Mouse (Mus musculus) heart, embryonic 16.5 days (tissue): ENCODE data around the gene Jak2. TPM values are rescaled to one million over a fixed set of nuclear protein-coding genes. Genes with fewer than 3 reads are reported as not detected.

Source experiments
- ATAC-seq: fragments of 200-750 bp; cut with Nextera tagmentation; replicated peaks from 2 replicates; pipeline ENCODE4 v1.8.0; 2017; ENCODE audit warnings: moderate number of reproducible peaks; ENCODE audit not compliant: insufficient read depth, low FRiP score; ENCODE audit errors: extremely low read depth
- H3K27ac ChIP-seq: fragments of 300-500 bp; sonication (generic); 2 replicates; pipeline ENCODE4 v1.5.1; 2014; ENCODE audit warnings: mild to moderate bottlenecking, low read length, control low read depth, moderate library complexity
- H3K27me3 ChIP-seq: fragments of 300-500 bp; sonication (generic); 2 replicates; pipeline ENCODE4 v1.6.1; 2014; ENCODE audit warnings: low read length, mixed read lengths; ENCODE audit not compliant: control insufficient read depth, insufficient read depth
- H3K36me3 ChIP-seq: fragments of 300-500 bp; sonication (generic); 2 replicates; pipeline ENCODE4 v1.6.1; 2014; ENCODE audit not compliant: control insufficient read depth, insufficient read depth
- H3K4me1 ChIP-seq: fragments of 300-500 bp; sonication (generic); 2 replicates; pipeline ENCODE4 v1.6.1; 2014; ENCODE audit warnings: low read length, mixed read lengths; ENCODE audit not compliant: control insufficient read depth, insufficient read depth
- H3K4me2 ChIP-seq: fragments of 300-500 bp; sonication (generic); 2 replicates; pipeline ENCODE4 v1.6.1; 2014; ENCODE audit warnings: low read depth, mild to moderate bottlenecking, control low read depth, low read length
- H3K4me3 ChIP-seq: fragments of 300-500 bp; sonication (generic); 2 replicates; pipeline ENCODE4 v1.5.1; 2014; ENCODE audit warnings: mild to moderate bottlenecking, control low read depth, low read length
- H3K9ac ChIP-seq: fragments of 300-500 bp; sonication (generic); 2 replicates; pipeline ENCODE4 v1.6.1; 2014; ENCODE audit warnings: low read length, control low read depth
- H3K9me3 ChIP-seq: fragments of 300-500 bp; sonication (generic); replicated peaks from 2 replicates; pipeline ENCODE4 v1.6.1; 2016; ENCODE audit warnings: low read length; ENCODE audit not compliant: control insufficient read depth
- WGBS: fragments of 180-500 bp; shearing (Covaris S2); extraction: QIAGEN DNeasy Blood & Tissue Kit; methylation state at CpG from one replicate; pipeline ENCODE4 v1.1.7; 2014; 5-methylcytosine and 5-hydroxymethylcytosine counted together
- polyA plus RNA-seq: library from polyadenylated mRNA; unstranded; fragments of >200 nt; fragmentation: Nextera tagmentation; extraction: Ambion mirVana; gene quantifications from 2 replicates; pipeline ENCODE4 v1.2.1, GENCODE M21; 2015

Jak2 gene
- polyA plus RNA-seq, 1 experiment from 2014 or later = 5.5 TPM

DNA sequence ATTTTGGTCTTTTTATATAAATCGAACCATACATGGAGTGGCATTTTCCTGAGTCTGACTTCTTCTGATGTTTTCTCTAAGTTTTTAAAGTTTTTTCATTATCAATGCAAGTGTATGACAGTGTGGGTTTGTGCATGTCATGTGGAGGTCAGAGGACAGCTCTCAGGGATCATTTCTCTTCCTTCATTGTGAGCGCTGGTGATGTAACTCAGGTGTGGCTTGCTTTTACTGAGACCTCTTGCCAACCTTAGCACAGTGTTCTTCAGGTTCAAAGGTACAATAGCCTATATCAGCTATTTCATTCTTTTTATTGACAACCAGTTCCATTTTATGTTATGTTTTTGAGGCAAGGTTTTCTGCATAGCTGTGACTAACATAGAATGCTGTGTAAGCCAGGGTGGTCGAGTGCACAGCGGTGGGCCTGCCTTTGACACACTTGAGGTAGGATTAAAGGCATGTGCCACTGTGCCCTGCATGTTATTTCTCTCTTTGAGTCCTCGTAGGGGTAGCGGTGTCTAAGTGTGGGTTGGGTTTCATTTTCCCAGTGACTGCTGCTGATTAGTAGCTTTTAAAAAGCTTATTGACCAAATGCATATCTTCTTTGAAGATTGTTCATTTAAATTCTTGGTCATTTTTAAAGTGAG lies 27.4 kb downstream of the Jak2 start:
- Histone ChIP-seq H3K9ac (no peak overlapping the region), H3K4me3 (no peak overlapping the region), H3K4me2 (no peak overlapping the region), H3K36me3 (peaks cover 18% of the 10 kb centered on the region), H3K27me3 (no peaks in the 10 kb centered on the region), H3K27ac (no peak overlapping the region), H3K4me1 (no peaks in the 10 kb centered on the region), H3K9me3 (no peaks in the 10 kb centered on the region)
- no peak for ATAC-seq
- 83% methylated on average over 6 of the region's 6 CpGs for WGBS

DNA sequence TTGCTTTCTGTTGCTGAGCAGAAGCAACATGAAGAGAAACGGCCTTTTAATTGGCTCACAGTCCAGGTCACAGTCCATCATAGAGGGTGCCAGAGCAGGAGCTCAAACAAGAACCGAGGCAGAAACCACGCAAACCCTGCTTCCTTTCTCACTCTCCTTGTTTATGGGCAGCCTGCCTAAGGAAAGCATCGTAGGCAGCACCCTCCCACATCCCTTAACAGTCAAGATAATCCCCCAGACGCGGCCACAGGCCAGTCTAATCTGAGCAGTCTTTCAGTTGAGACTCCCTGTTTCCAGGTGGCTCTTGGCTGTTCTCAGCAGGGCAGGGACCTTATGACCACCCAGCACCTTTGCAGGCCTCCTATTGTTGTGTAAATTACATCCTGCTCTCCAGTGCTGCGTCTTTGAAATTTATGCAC lies 33.8 kb downstream of the Jak2 start:
- ATAC-seq = no peak
- H3K27me3 ChIP-seq = no peaks in the 10 kb centered on the region

DNA sequence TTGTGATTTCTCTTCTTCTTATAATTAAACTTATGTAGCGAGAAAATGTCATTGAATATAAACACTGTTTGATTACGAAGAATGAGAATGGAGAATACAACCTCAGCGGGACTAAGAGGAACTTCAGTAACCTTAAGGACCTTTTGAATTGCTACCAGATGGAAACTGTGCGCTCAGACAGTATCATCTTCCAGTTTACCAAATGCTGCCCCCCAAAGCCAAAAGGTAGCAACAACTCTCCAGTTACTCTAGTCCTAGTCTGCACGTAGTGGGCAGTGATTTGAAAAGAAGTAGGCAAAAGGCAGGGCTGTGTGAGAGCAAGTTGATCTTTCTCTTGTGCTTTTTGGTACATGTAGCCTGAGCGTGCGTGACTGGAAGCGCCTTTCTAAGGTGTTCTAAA lies 36.2 kb downstream of the Jak2 start:
- peaks cover 22% of the 10 kb centered on the region for H3K36me3 ChIP-seq
- 80% methylated on average over 8 of the region's 8 CpGs for WGBS
- no peaks in the 10 kb centered on the region for H3K9me3 ChIP-seq
- no peak overlapping the region for H3K9ac ChIP-seq
- no peak overlapping the region for H3K4me3 ChIP-seq
- ATAC-seq = no peak
- H3K27ac ChIP-seq = no peak overlapping the region
- H3K4me1 ChIP-seq = peaks cover 4% of the 10 kb centered on the region
- no peaks in the 10 kb centered on the region for H3K27me3 ChIP-seq
- H3K4me2 ChIP-seq = no peak overlapping the region

More for the DNA sequence above, 33.8 kb downstream of the Jak2 start:
- Histone ChIP-seq H3K4me2 (no peak overlapping the region), H3K4me1 (no peaks in the 10 kb centered on the region), H3K36me3 (peaks cover 17% of the 10 kb centered on the region), H3K4me3 (no peak overlapping the region), H3K27ac (no peak overlapping the region), H3K9ac (no peak overlapping the region), H3K9me3 (no peaks in the 10 kb centered on the region)
- 44% methylated on average over 7 of the region's 7 CpGs for WGBS

DNA sequence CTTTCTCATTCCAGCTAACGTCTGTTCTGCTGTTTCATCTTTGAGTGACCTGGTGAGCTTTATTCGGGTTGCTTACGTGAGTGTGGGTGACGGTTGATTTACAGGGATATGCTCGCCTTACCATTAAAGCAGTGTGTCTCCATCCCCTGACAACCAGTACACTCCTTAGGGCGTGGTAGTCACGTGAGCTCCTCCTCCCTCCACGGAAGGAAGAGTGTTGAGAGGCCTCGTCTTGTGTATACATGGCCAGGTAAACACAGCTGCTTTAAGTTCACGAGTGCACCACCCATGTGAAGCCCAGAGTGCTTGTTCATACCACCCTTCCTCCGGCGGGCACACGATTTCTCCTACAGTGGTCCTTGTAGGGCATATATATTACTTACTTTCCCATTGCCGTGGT lies 39.9 kb downstream of the Jak2 start:
- 83% methylated on average over 14 of the region's 14 CpGs for whole genome bisulfite sequencing
- H3K36me3 ChIP-seq = peaks cover 16% of the 10 kb centered on the region
- no peak overlapping the region for H3K4me3 ChIP-seq
- peaks cover 4% of the 10 kb centered on the region for H3K4me1 ChIP-seq
- no peak overlapping the region for H3K4me2 ChIP-seq
- H3K27me3 ChIP-seq = no peaks in the 10 kb centered on the region
- H3K9ac ChIP-seq = no peak overlapping the region
- no peak for ATAC-seq
- H3K27ac ChIP-seq = no peak overlapping the region
- H3K9me3 ChIP-seq = no peaks in the 10 kb centered on the region

DNA sequence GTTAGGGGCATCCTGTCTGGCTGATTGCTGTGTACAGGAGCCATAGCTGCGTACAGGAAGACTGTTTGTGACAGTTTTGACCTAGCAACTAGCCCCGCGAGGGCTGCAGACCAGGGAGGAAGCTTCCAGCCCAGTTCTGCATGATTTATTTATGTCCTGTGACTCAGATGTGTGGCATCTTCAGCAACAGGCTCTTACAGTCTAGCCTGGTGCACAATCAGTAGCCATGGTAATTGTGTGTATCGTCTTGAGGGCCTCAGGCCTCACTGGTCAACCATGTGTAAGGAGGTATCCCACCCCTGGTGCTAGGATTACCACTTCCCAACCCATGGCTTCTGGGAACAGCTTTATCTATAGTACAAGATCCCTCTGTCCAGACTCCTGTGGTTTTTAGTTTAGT lies 40.9 kb downstream of the Jak2 start:
- Histone ChIP-seq H3K27me3 (no peaks in the 10 kb centered on the region), H3K9me3 (no peaks in the 10 kb centered on the region), H3K27ac (no peak overlapping the region), H3K4me1 (peaks cover 4% of the 10 kb centered on the region), H3K9ac (no peak overlapping the region), H3K36me3 (peaks cover 16% of the 10 kb centered on the region), H3K4me3 (no peak overlapping the region), H3K4me2 (no peak overlapping the region)
- no peak for ATAC-seq
- WGBS = 55% methylated on average over 4 of the region's 4 CpGs

DNA sequence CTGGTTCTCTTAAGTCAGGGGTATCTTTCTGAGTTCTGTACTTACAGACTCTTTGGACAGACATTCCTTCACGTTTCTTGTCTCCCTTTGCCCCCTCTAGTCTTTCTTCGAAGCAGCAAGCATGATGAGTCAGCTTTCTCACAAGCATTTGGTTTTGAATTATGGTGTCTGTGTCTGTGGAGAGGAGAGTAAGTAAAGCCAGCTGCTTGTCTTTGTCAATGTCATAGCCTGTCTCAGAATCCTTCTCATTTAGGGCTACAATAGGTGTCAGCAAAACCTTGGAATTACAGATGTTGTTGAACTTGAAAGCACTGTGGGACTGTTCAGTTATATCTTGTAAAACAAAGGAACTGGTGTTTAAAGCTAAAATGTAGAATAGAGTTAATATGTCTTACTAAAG lies 43.1 kb downstream of the Jak2 start:
- Histone ChIP-seq H3K4me2 (no peak overlapping the region), H3K9ac (no peak overlapping the region), H3K9me3 (no peaks in the 10 kb centered on the region), H3K4me1 (peaks cover 4% of the 10 kb centered on the region), H3K4me3 (no peak overlapping the region), H3K27me3 (no peaks in the 10 kb centered on the region), H3K27ac (no peak overlapping the region), H3K36me3 (peaks cover 20% of the 10 kb centered on the region)
- ATAC-seq = no peak
- 67% methylated on average over 2 of the region's 2 CpGs for WGBS

DNA sequence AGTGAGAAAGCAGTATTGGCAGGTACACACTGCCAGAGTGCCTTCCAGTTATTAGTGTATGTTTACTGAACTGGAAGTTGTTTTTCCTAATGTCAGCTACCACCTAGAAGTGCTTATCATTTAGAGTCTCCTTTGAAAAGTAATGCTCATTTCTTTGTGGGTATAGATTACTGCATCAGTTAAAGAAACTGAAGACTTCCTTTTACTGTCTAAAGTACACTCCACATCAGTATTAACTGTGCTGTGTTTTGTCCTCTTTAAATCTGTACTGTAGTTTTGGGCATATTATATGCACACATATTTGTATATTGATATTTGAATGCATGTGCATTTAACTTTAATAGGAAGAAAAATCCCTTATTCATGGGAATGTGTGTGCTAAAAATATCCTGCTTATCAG lies 44.5 kb downstream of the Jak2 start:
- Histone ChIP-seq H3K27me3 (no peaks in the 10 kb centered on the region), H3K36me3 (peaks cover 31% of the 10 kb centered on the region), H3K4me3 (no peak overlapping the region), H3K27ac (no peak overlapping the region), H3K9ac (no peak overlapping the region), H3K9me3 (no peaks in the 10 kb centered on the region), H3K4me2 (no peak overlapping the region), H3K4me1 (peaks cover 4% of the 10 kb centered on the region)
- no peak for ATAC-seq

DNA sequence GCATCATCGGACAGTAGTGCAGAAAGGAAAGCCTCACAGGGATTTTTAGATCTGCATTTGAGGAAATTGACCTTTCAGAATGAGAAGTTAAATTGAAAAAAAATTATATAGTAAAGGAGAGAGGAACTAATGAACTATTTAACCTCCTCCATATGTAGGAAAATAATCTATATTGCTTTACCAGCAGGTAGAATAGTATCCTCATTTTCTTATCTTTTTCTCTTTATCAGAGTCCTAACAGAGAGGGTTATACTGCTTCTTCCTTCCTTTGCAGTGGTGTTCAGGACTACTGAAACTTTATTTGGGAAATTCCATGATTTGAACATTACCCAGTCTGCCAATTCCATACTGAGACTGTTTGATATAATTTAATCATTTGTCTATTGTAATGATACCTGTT lies 45.7 kb downstream of the Jak2 start:
- Histone ChIP-seq H3K9me3 (no peaks in the 10 kb centered on the region), H3K4me3 (no peak overlapping the region), H3K4me1 (peaks cover 1% of the 10 kb centered on the region), H3K9ac (no peak overlapping the region), H3K4me2 (no peak overlapping the region), H3K27me3 (no peaks in the 10 kb centered on the region), H3K36me3 (peaks cover 25% of the 10 kb centered on the region), H3K27ac (no peak overlapping the region)
- ATAC-seq = no peak
- WGBS = 94% methylated on average over 1 of the region's 1 CpGs

DNA sequence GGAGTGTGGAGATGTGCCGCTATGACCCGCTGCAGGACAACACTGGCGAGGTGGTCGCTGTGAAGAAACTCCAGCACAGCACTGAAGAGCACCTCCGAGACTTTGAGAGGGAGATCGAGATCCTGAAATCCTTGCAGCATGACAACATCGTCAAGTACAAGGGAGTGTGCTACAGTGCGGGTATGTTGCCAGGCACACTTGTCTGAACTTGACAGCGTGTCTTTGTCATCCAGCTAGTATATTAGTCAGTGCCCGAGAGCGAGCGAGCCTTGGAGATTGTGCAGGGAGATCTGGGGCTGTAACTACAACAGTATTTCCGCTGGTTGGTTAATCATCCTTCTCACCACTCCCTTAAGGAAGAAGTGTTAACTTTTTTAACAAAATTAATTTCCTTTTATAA lies 49.3 kb downstream of the Jak2 start:
- Histone ChIP-seq H3K27me3 (no peaks in the 10 kb centered on the region), H3K27ac (no peak overlapping the region), H3K9me3 (no peaks in the 10 kb centered on the region), H3K4me2 (no peak overlapping the region), H3K4me3 (no peak overlapping the region), H3K9ac (no peak overlapping the region), H3K36me3 (peaks cover 26% of the 10 kb centered on the region), H3K4me1 (no peaks in the 10 kb centered on the region)
- WGBS = 84% methylated on average over 13 of the region's 13 CpGs
- no peak for ATAC-seq
